In the genomic region with DNA sequence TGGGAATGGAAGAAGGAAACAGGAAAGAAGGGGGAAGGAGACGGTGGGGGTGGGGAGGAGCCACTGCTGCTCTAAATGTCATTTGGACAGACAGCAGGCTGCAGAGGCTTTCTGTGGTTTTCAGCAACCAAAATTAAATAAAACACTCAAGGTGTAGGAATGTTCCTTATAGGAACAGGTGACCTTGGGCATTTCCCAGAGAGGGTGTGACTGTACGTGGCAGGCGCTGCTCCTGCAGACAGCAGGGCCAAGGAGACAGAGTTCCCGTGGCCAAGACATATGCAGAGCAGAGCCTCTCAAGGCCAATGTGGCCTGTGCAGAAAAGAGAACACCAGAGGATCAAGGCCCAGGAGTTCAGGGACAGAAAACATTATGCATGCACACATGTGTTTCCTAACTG, we compare ENCODE assay signal across 22 mouse cellular contexts.
DNase-seq lines count a peak whose midpoint lies in the region; ATAC-seq lines count a peak whose summit lies in the region.
"Had no signal": no experiment of that assay in that cellular context is flagged by ENCODE, and none has a peak within 500 bp of the region (broad histone marks: within the 10 kb centered on the region; RNA-seq: fewer than 3 reads in every experiment).

No protein-coding gene starts in this region.

- WGBS in lung, embryonic 16.5 days = 53% methylated on average over 4 of the region's 4 CpGs
- 78% methylated on average over 4 of the region's 4 CpGs for WGBS in forebrain, embryonic 11.5 days
- WGBS in hindbrain, embryonic 15.5 days = 60% methylated on average over 4 of the region's 4 CpGs

- H3K36me3 ChIP-seq in lung, embryonic 16.5 days (ENCODE audit: control insufficient read depth, insufficient read depth, low read length) = no peaks in the 10 kb centered on the region
- no peaks in the 10 kb centered on the region for H3K36me3 ChIP-seq in forebrain, embryonic 11.5 days (ENCODE audit: control insufficient read depth, insufficient read depth, low read length)
- H3K36me3 ChIP-seq in hindbrain, embryonic 15.5 days = no peaks in the 10 kb centered on the region
- H3K36me3 ChIP-seq: embryonic facial prominence, embryonic 15.5 days; heart, embryonic 15.5 days; limb, embryonic 12.5 days; liver, embryonic 13.5 days had no signal

- ATAC-seq in lung, embryonic 16.5 days (ENCODE audit: low read depth) = peak; percentile 65
- 0 out of 2 replicates have a peak, but pooled peaks have one; percentile 21 for ATAC-seq in forebrain, embryonic 11.5 days (replicated peaks; ENCODE audit: low FRiP score)
- no peak for ATAC-seq in hindbrain, embryonic 15.5 days (ENCODE audit: low FRiP score, low read depth)

- H3K4me1 ChIP-seq in lung, embryonic 16.5 days (replicated peaks; ENCODE audit: control insufficient read depth, insufficient read depth, low read length) = 0 out of 2 replicates have a peak, but pooled peaks cover 2% of the 10 kb centered on the region
- no peaks in the 10 kb centered on the region for H3K4me1 ChIP-seq in forebrain, embryonic 11.5 days (replicated peaks; ENCODE audit: control insufficient read depth, insufficient read depth, low read length)
- 0 out of 2 replicates have a peak, but pooled peaks cover 9% of the 10 kb centered on the region for H3K4me1 ChIP-seq in hindbrain, embryonic 15.5 days (replicated peaks)
- H3K4me1 ChIP-seq: embryonic facial prominence, embryonic 15.5 days; heart, embryonic 15.5 days; limb, embryonic 12.5 days; liver, embryonic 13.5 days; megakaryocyte, embryonic 14.5 days had no signal

- DNase-seq in lung, postnatal 10 days = no peak
- peak; percentile 20 to 22 for DNase-seq in cerebellum, postnatal 36 days
- DNase-seq in forebrain, embryonic 11.5 days (ENCODE audit: low spot score) = peak; percentile 31
- no peak for DNase-seq in layer of hippocampus, postnatal 10 days (ENCODE audit: low spot score in 2 of 2)
- DNase-seq in adrenal gland, postnatal 4 days (ENCODE audit: low spot score in 2 of 2) = no peak
- DNase-seq: adrenal gland, postnatal 25 days; embryo, embryonic 11 days; gastrocnemius, adult 2 months; heart, adult 11 months; kidney, adult 11 months; liver, embryonic 13.5 days; lung, postnatal 14 days; spleen, adult 18-20 months; thymus, postnatal 25 days had no signal

- H3K27me3 ChIP-seq in lung, embryonic 16.5 days (ENCODE audit: control insufficient read depth, insufficient read depth, low read depth, low read length) = no peaks in the 10 kb centered on the region
- H3K27me3 ChIP-seq in forebrain, embryonic 11.5 days (ENCODE audit: control insufficient read depth, insufficient read depth, low read length) = no peaks in the 10 kb centered on the region
- no peaks in the 10 kb centered on the region for H3K27me3 ChIP-seq in hindbrain, embryonic 15.5 days
- H3K27me3 ChIP-seq: embryonic facial prominence, embryonic 15.5 days; heart, embryonic 15.5 days; limb, embryonic 12.5 days; liver, embryonic 13.5 days; megakaryocyte, embryonic 14.5 days had no signal

- H3K4me2 ChIP-seq in lung, embryonic 16.5 days (ENCODE audit: low read depth, low read length) = no peak overlapping the region
- H3K4me2 ChIP-seq in forebrain, embryonic 11.5 days (ENCODE audit: low read depth, low read length, severe bottlenecking) = no peak overlapping the region
- H3K4me2 ChIP-seq in hindbrain, embryonic 15.5 days = no peak overlapping the region
- H3K4me2 ChIP-seq: embryonic facial prominence, embryonic 15.5 days; heart, embryonic 15.5 days; limb, embryonic 12.5 days; liver, embryonic 13.5 days had no signal

- H3K9ac ChIP-seq in lung, embryonic 16.5 days (ENCODE audit: low read length) = no peak overlapping the region
- H3K9ac ChIP-seq in forebrain, embryonic 11.5 days (ENCODE audit: low read length) = no peak overlapping the region
- H3K9ac ChIP-seq in hindbrain, embryonic 15.5 days = no peak overlapping the region
- H3K9ac ChIP-seq: embryonic facial prominence, embryonic 15.5 days; heart, embryonic 15.5 days; limb, embryonic 12.5 days; liver, embryonic 13.5 days had no signal

- no peak overlapping the region for H3K4me3 ChIP-seq in lung, embryonic 16.5 days (ENCODE audit: low read length)
- H3K4me3 ChIP-seq in forebrain, embryonic 11.5 days (ENCODE audit: low read depth, low read length) = no peak overlapping the region
- H3K4me3 ChIP-seq in hindbrain, embryonic 15.5 days = no peak overlapping the region
- H3K4me3 ChIP-seq: embryonic facial prominence, embryonic 15.5 days; gastrocnemius, adult 2 months; heart, embryonic 15.5 days; left cerebral cortex, adult 2 months; limb, embryonic 12.5 days; liver, embryonic 13.5 days; megakaryocyte, embryonic 14.5 days had no signal

- no peak overlapping the region for H3K27ac ChIP-seq in lung, embryonic 16.5 days (ENCODE audit: low read length)
- H3K27ac ChIP-seq in forebrain, embryonic 11.5 days (ENCODE audit: low read depth, low read length) = no peak overlapping the region
- peak overlapping the region; percentile 64 for H3K27ac ChIP-seq in hindbrain, embryonic 15.5 days (replicated peaks)
- H3K27ac ChIP-seq: embryonic facial prominence, embryonic 15.5 days; gastrocnemius, adult 2 months; heart, embryonic 15.5 days; kidney, postnatal 0 days; left cerebral cortex, adult 2 months; limb, embryonic 12.5 days; liver, embryonic 13.5 days had no signal

- no peaks in the 10 kb centered on the region for H3K9me3 ChIP-seq in lung, embryonic 16.5 days (ENCODE audit: control insufficient read depth, low read length)
- no peaks in the 10 kb centered on the region for H3K9me3 ChIP-seq in forebrain, embryonic 11.5 days (ENCODE audit: control insufficient read depth, low read length)
- no peaks in the 10 kb centered on the region for H3K9me3 ChIP-seq in hindbrain, embryonic 15.5 days
- H3K9me3 ChIP-seq: embryonic facial prominence, embryonic 15.5 days; heart, embryonic 15.5 days; limb, embryonic 12.5 days had no signal

Comparison
In these comparisons a context has a peak if more than half of its experiments do, and no peak if none do; other contexts are left out.
1. DNase-seq: peak in cerebellum, postnatal 36 days (2 of 2) and forebrain, embryonic 11.5 days (single experiment); none in lung, postnatal 10 days (single experiment), layer of hippocampus, postnatal 10 days (0 of 2) and adrenal gland, postnatal 4 days (0 of 2).